Mouse (Mus musculus) fat pad, adult 2 months (tissue): ENCODE data around the gene Cep290.
"Not testable (repeated sequence)": the region's sequence is repeated elsewhere in the genome, so short reads cannot be mapped to it uniquely, and the experiment has no call there.

Experiments
- DNase-seq: peaks from one replicate; pipeline ENCODE4 v3.0.0-alpha.2; 2011; ENCODE audit warnings: low read depth, low spot score; ENCODE audit errors: extremely low read depth

The Cep290 gene

DNA sequence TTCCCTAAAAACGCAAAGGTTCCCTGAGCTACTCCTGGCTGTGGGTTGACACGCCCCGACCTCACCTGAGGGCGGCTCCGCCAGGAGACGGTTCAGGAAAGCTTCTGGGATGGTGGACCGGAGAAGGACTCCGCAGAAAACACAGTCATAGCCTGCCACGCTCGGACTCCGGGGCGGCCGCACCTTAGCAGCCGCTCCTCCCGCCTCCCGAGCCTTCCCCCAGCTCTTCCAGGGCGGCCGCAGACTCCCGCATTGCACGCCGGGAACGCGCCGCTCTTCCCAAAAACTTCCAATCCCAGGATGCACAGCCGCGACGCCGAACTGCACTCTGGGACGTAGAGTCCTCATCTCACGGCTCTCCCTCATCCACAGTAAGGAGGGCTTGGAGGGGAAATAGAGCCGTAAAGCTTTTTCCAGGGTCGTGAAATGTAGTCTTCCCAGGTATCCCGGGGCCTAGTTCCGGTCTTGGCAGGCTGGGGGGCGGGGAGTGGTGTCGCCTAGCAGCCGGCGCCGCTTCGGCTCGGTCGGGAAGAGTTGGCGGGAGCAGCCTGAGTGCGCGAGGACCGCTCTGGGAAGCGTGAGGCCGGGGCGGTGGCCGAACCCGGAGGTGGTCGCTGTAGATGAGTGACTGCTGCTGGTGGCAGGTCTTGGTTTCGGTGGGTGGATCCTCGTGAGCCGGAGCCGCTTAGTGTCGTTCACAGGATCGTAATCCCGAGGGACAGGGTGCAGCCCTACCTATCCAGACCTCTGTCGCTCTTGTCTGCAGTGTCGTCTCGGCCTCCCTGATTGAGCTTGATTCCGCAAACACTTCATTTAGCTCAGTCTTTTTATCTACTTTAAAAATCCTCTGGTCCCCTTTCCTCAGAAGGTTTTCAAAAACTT, at the start of gene Cep290, which contains the start of gene Tmtc3:
Gene Cep290 (plus strand): TSS at position 462 of the 882 bp plus-strand sequence.
Gene Tmtc3 (minus strand): TSS at position 254 of the 882 bp plus-strand sequence.
- DNase-seq = peak; percentile 92

DNA sequence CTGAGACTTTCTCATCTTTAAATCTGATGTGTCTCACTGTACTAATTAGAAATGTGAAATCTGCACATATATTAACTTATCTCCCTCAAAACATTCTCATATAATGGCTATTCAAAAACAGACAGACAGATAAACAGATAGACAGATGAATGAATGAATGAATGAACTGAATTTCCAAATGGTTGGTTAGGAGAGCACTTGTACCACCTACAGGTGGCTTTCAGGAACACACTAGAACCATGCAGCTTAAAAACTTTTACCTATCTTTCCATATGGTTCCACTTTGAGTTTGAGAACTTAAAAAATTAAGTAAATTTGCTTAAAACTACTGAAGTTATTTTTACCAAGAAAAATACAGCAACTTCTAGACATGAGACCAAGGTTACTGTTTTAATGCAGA, 38.0 kb upstream of the Cep290 start:
- DNase-seq = no peak

DNA sequence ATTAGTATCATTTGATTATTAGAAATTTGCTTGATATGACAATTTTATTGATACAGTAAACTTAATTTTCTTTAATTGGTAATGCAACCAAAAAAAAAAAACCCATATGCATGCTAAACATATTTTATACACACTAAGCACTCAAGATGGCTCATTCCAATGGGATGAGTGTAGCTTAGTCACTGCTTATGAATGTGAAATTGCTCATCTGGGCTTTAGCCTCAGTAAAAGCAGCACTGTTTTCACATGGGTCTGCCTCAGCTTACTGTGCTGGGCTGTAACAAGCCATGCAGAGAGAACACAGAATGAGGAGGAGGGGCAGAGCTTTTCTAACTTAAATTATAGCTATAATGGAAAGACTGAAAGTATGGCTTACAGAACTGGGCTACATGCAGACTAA, 26.8 kb upstream of the Cep290 start:
- no peak for DNase-seq

- no peak for DNase-seq
These were observed 12.3 kb upstream of the Cep290 start for GRCm38 (mm10) chr10:100475040-100475439.

GRCm38 (mm10) chr10:100479538-100479937, 7.8 kb upstream of the Cep290 start:
- no peak for DNase-seq

- DNase-seq = no peak
These were observed 659 bp upstream of the Cep290 start for GRCm38 (mm10) chr10:100486701-100487096.

DNA sequence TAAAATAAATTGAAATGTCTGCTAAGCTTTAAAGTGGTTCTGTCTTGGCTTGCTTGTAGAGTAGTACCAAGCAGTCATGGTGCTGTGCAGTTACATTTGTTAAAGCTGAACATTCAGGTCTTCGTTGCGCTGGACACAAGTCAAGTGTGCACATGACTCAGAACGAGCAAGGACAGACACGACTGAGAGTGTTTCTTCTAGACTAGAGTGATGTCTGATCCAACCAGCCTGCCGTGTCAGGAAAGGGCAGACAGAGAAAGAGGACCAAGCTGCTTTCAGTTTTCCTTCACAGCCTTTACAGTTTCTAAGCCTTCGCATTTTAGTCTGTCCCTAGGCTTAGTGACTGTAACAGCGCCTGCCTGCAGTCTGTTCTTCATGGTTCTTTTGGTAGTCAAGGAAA, 4.6 kb downstream of the Cep290 start:
- DNase-seq = no peak

- DNase-seq = no peak
These were observed 11.0 kb downstream of the Cep290 start for GRCm38 (mm10) chr10:100498309-100498708.

- no peak for DNase-seq
These were observed 20.8 kb downstream of the Cep290 start for GRCm38 (mm10) chr10:100508170-100508569.

DNA sequence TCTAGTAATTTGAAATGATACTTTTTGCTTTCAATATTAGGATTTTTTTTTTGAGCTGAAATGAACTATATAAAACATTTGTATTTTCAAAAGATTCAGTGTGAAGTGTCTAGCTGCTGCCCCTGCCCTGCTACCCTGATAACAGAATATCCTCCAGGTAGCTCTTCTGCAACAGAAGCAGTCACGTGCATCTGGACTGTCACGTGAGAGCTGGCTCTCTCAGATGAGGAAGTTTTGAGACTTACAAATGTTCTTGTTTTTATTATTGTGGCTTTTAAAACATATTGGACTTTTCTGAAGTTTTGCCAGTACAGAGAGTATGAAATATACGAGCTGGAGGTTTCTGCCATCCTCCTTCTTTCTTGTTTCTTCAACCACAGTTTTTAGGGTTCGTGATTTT, 34.3 kb downstream of the Cep290 start:
- DNase-seq = no peak

GRCm38 (mm10) chr10:100522330-100522729, 35.0 kb downstream of the Cep290 start:
- no peak for DNase-seq

- no peak for DNase-seq
These were observed 37.4 kb downstream of the Cep290 start for GRCm38 (mm10) chr10:100524499-100525390.

- no peak for DNase-seq
These were observed 69.3 kb downstream of the Cep290 start for GRCm38 (mm10) chr10:100556566-100557175.

GRCm38 (mm10) chr10:100560194-100560883, 73.0 kb downstream of the Cep290 start:
- DNase-seq = not testable (repeated sequence)

DNA sequence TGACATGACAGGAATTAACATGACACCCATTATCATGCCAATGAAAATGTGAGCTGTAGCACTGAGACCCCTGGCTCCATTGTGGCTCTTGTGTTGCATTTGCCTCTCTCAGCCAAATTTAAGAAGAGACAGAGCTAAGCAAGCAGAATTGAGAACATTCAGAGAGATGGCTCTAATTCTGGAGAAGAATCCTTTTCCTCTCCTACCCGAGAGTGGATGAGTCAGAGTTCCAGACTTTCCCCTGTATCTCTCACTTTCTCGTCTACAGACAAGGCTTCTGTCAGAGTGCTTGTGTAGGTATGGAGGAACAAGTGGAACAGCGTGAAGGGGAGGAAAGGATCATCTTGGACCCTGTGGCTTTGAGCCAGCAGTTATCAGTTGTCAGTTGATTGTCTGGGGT, 76.8 kb downstream of the Cep290 start:
- no peak for DNase-seq

DNA sequence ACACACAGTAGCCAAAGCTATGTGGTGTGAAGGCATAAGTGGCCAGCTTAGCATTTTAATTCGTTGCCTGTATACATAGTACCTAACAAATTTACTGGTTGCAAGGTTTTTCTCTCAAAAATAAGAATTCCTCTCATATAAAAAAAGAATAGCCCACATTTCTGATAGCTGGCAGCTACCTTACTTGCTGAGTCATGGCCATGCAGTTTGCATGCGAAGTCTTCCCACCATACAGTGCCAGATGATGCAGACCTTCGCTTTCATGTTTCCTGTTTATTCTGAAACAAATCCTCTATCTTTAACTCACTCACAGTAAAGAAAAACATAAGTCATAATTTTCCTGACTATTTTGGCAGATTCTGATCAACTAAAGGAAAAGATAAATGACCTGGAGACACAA, 84.3 kb downstream of the Cep290 start:
- DNase-seq = no peak

DNA sequence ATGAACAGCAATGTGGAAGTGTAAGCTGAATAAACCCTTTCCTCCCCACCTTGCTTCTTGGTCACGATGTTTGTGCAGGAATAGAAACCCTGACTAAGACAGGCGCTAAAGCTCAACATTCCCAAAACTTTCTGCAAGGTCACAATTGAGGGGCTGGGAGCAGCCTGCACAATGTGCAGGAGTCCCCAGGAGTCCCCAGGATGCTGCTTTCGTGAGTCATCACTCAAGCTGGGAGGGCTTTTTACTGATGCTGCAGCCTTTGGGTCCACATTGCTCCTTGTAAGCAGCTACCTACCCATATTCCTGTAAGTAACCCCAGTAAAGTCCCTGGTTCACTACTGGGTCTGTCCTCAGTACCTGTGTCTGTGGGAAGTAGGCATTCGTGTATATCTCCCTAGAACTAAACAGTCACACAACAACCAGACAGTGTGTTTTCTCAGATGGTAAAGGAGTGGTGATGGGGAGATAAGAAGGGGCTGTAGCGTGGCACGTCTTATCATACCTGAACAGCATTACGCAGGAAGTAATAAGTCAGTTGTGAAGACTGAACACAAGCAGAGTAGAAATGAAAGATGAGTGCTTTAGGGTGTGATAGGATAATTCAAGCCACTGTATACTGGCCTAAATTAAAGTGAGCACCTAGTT, 87.3 kb downstream of the Cep290 start:
- DNase-seq = no peak

GRCm38 (mm10) chr10:100575294-100575693, 87.9 kb downstream of the Cep290 start:
- DNase-seq = no peak

DNA sequence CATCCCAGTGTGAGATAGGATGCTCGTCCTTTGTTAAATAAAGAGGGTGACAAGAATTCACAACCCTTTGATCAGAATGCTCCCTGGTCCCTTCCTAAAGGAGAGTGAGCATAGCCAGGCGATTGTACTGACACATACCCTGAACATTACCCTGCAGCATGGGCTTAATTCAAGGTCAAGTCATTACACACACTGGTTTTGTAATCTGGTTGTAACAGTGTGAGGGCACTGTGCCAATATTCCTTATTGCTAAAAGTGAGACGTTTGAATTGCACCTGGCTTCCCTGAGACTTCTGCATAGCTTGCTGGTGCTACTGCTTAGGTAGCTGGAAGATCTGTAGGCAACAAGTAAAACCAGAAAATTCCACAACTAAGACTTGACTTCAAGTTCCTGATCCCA, 96.8 kb downstream of the Cep290 start:
- peak; percentile 45 for DNase-seq

DNA sequence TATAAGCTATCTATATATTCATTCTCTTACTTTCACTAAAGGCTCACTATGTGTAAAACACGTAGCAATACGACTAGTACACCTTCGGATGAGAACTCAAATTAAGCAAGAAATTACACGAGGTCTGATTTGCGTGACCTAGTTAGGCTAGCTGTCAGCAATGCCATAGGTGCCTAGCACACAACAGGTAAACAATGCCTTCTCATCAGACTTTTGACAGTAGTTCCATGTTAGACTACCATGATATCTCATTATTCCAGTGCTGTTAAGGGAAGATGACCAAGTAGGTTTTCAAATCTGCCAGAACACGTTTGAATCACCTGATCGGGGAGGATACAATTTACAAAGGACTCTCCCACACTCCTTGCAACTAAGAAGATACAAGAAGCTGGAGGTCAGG, 101.2 kb downstream of the Cep290 start:
- no peak for DNase-seq
